ENCODE assay signal across 8 mouse cellular contexts in the genomic region with DNA sequence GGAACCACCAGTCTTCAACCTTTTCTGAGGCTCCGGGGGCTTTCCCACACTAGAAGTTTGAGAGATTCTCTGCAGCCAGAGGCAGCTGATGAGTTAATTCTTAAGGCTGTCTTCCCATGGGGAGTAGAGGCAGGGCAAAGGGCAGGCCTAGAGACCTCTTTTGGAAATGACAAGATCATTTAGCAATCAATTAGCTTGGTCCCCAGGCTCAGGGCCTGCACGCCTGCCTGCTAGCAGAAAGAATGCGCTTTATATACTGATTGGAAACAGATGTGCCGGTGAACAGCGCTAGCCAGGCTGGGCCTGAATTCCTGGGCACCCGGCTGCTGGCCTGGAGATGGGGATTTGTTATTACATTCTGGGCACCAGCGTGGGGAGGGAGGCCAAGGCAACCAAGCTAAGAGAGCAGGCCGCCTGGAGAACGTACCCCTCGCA.
DNase-seq lines count a peak whose midpoint lies in the region.

No protein-coding gene starts in this region.

- intact Hi-C loops in gastrocnemius, postnatal 14 days (cut with DNase I; ENCODE audit: low total_unique reads), result loop anchor here (10.0 kb wide), 2 partner anchors 79 to 109 kb away; no protein-coding TSS in a partner anchor

- peak; percentile 27 for DNase-seq in kidney, adult 18-20 months
- no peak for DNase-seq in kidney, postnatal 36 days
- peak; percentile 70 for DNase-seq in gastrocnemius, postnatal 14 days
- peak; percentile 88 for DNase-seq in hindlimb bud, embryonic 11.5 days (ENCODE audit: extremely low spot score, low read depth, low spot score)
- peak; percentile 70 for DNase-seq in neural tube, embryonic 10.5 days (ENCODE audit: extremely low spot score, low spot score)
- no peak for DNase-seq in cerebellum, postnatal 25 days
- no peak for DNase-seq in T-cell, adult 2 months (ENCODE audit: low spot score)
- DNase-seq in urinary bladder, adult 2 months (ENCODE audit: low spot score), result no peak

Comparison
In these comparisons a context has a peak if more than half of its experiments do, and no peak if none do; other contexts are left out.
1. DNase-seq: peak in kidney, adult 18-20 months (single experiment), gastrocnemius, postnatal 14 days (single experiment), hindlimb bud, embryonic 11.5 days (single experiment) and neural tube, embryonic 10.5 days (single experiment); none in kidney, postnatal 36 days (0 of 2), cerebellum, postnatal 25 days (0 of 2), T-cell, adult 2 months (single experiment) and urinary bladder, adult 2 months (single experiment).